Mouse (Mus musculus) stomach, embryonic 16.5 days (tissue): Measurements from ENCODE around the gene Dlgap1. TPM values are rescaled to one million over a fixed set of nuclear protein-coding genes. Genes with fewer than 3 reads are reported as not detected.

Experiments
- ATAC-seq: fragments of 200-750 bp; cut with Nextera tagmentation; 2 replicates; pipeline ENCODE4 v1.8.0; 2017; ENCODE audit warnings: moderate number of reproducible peaks, moderate TSS enrichment; ENCODE audit not compliant: insufficient read depth, low FRiP score
- H3K27ac ChIP-seq: fragments of 300-500 bp; sonication (generic); 2 replicates; pipeline ENCODE4 v1.5.1; 2014; ENCODE audit warnings: low read length
- H3K27me3 ChIP-seq: fragments of 300-500 bp; sonication (generic); 2 replicates; pipeline ENCODE4 v1.6.1; 2014; ENCODE audit warnings: low read length, control low read depth, mixed read lengths; ENCODE audit not compliant: control insufficient read depth, insufficient read depth
- H3K36me3 ChIP-seq: fragments of 300-500 bp; sonication (generic); 2 replicates; pipeline ENCODE4 v1.6.1; 2014; ENCODE audit warnings: low read length; ENCODE audit not compliant: control insufficient read depth, insufficient read depth
- H3K4me1 ChIP-seq: fragments of 300-500 bp; sonication (generic); 2 replicates; pipeline ENCODE4 v1.6.1; 2014; ENCODE audit warnings: low read length, control low read depth, mixed read lengths; ENCODE audit not compliant: control insufficient read depth, insufficient read depth
- H3K4me2 ChIP-seq: fragments of 300-500 bp; sonication (generic); 2 replicates; pipeline ENCODE4 v1.6.1; 2014; ENCODE audit warnings: low read depth, low read length, mixed read lengths
- H3K4me3 ChIP-seq: fragments of 300-500 bp; sonication (generic); replicated peaks from 2 replicates; pipeline ENCODE4 v1.5.1; 2014; ENCODE audit warnings: mild to moderate bottlenecking, low read length
- H3K9ac ChIP-seq: fragments of 300-500 bp; sonication (generic); 2 replicates; pipeline ENCODE4 v1.6.1; 2014; ENCODE audit warnings: low read length
- H3K9me3 ChIP-seq: fragments of 300-500 bp; sonication (generic); replicated peaks from 2 replicates; pipeline ENCODE4 v1.6.1; 2016; ENCODE audit warnings: low read length, control low read depth; ENCODE audit not compliant: control insufficient read depth
- WGBS: fragments of 180-500 bp; shearing (Covaris S2); extraction: QIAGEN DNeasy Blood & Tissue Kit; methylation state at CpG from one replicate; pipeline ENCODE4 v1.1.7; 2014; 5-methylcytosine and 5-hydroxymethylcytosine counted together
- polyA plus RNA-seq: library from polyadenylated mRNA; unstranded; fragments of >200 nt; fragmentation: Nextera tagmentation; extraction: Ambion mirVana; gene quantifications from 2 replicates; pipeline ENCODE4 v1.2.1, GENCODE M21; 2015

The Dlgap1 gene
- polyA plus RNA-seq, 1 experiment from 2014 or later = 3.2 TPM

DNA sequence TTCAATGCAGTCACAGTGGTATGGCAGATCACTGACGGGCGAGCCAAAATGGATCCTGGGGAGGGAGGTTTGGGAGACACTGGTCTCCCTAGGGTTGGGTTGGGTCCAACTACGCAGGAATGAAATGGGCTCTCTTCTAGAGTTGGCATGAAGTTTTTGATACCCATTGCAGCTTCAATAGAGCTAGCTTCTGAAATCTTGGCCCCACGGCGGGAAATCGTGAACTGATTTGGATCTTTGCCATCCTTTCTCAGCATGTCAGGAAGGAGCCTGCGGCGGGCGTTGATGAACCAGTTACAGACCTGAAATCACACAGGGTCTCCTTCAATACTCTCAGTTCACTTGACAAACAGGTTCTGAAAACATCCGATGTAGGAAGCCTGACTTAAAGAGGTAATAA lies 876.1 kb downstream of the Dlgap1 start:
- Histone ChIP-seq H3K4me1 (peaks cover 17% of the 10 kb centered on the region), H3K36me3 (no peaks in the 10 kb centered on the region), H3K9ac (no peak overlapping the region; the same call in 1 of the 2 replicates), H3K27me3 (no peaks in the 10 kb centered on the region), H3K4me2 (peak overlapping the region; percentile 28; the same call in 1 of the 2 replicates), H3K27ac (peak overlapping the region; percentile 80), H3K4me3 (no peak overlapping the region), H3K9me3 (no peaks in the 10 kb centered on the region)
- 58% methylated on average over 10 of the region's 10 CpGs for WGBS
- ATAC-seq = no peak

DNA sequence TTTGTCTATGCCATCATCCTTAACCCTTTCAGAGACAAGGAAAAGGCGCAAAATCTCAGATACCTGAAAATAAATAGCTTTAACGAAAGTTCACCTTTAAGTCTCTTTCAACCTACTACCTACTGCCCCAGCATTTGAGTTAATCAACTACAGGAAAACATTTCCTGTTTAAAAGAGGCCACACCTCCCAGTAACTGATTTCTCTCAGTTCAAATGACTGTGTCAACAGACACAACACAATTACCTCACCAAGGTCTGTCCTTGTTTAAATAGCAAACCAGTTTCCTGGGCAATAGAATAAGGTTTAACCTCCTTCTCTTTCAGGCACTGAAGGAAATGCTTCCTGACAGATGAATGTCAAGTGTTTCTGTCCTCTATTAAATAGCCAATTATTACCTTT lies 876.7 kb downstream of the Dlgap1 start:
- Histone ChIP-seq H3K36me3 (no peaks in the 10 kb centered on the region), H3K4me3 (no peak overlapping the region), H3K27me3 (no peaks in the 10 kb centered on the region), H3K27ac (peak overlapping the region; percentile 90), H3K4me1 (peaks cover 17% of the 10 kb centered on the region), H3K9me3 (no peaks in the 10 kb centered on the region), H3K9ac (no peak overlapping the region), H3K4me2 (peak overlapping the region; percentile 28; the same call in 1 of the 2 replicates)
- 58% methylated on average over 2 of the region's 2 CpGs for WGBS
- ATAC-seq = peak; percentile 26; the same call in 1 of the 2 replicates

DNA sequence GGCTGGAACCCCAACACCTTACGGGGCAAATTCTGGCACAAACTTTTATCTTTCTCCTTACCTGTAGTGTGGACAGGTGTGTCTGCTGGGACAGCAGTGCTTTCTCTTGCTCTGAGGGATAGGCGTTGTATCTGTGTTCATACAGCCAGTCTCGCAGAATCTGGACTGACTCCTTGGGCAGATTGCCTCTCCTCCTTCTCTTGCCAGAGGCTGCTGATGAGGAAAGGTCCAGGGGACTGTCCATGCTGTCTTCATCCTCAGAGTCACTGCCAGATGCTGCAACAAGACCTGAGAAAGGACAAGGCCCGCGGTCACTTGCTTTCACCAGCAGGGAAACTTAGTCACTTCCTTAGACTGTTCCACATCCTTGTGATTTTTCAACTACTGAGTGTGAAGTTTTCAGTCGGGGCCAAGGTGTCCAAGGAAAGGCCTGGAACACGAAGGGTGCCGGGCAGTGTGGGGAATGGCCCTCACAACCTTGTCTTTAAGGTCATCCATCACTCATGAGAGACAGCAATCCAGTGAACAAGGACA lies 877.3 kb downstream of the Dlgap1 start:
- H3K27ac ChIP-seq = peak overlapping the region; percentile 90
- no peaks in the 10 kb centered on the region for H3K36me3 ChIP-seq
- H3K9ac ChIP-seq = peak overlapping the region; percentile 44
- H3K4me3 ChIP-seq = no peak overlapping the region
- no peaks in the 10 kb centered on the region for H3K27me3 ChIP-seq
- no peaks in the 10 kb centered on the region for H3K9me3 ChIP-seq
- peak overlapping the region; percentile 37; the same call in 1 of the 2 replicates for H3K4me2 ChIP-seq
- 50% methylated on average over 8 of the region's 8 CpGs for WGBS
- H3K4me1 ChIP-seq = peaks cover 17% of the 10 kb centered on the region
- no peak for ATAC-seq

DNA sequence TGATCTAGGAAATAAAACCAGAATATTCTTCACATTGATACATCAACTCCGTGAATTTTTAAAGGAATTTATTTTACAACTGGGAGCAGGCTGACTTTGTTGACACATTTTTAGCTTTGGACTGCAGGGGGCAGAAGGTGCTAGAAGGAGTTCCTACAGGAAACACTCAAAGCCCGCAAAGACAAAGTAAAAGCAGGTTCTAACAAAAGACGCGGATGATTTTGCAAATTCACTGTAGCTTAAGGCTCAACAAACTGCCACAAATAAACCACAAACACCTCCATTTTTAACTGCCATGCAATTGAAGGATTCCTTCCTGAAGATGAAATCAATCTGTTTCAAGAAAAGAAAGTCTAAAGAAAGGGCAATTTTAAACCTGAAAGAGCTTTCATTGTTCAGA lies 878.2 kb downstream of the Dlgap1 start:
- no peak for ATAC-seq
- Histone ChIP-seq H3K36me3 (no peaks in the 10 kb centered on the region), H3K9ac (no peak overlapping the region), H3K9me3 (no peaks in the 10 kb centered on the region), H3K27ac (0 out of 2 replicates have a peak overlapping the region, but pooled peaks have one; percentile 34), H3K27me3 (no peaks in the 10 kb centered on the region), H3K4me2 (peak overlapping the region; percentile 37), H3K4me3 (peak overlapping the region; percentile 27), H3K4me1 (peaks cover 17% of the 10 kb centered on the region)
- 2% methylated on average over 4 of the region's 4 CpGs for WGBS

DNA sequence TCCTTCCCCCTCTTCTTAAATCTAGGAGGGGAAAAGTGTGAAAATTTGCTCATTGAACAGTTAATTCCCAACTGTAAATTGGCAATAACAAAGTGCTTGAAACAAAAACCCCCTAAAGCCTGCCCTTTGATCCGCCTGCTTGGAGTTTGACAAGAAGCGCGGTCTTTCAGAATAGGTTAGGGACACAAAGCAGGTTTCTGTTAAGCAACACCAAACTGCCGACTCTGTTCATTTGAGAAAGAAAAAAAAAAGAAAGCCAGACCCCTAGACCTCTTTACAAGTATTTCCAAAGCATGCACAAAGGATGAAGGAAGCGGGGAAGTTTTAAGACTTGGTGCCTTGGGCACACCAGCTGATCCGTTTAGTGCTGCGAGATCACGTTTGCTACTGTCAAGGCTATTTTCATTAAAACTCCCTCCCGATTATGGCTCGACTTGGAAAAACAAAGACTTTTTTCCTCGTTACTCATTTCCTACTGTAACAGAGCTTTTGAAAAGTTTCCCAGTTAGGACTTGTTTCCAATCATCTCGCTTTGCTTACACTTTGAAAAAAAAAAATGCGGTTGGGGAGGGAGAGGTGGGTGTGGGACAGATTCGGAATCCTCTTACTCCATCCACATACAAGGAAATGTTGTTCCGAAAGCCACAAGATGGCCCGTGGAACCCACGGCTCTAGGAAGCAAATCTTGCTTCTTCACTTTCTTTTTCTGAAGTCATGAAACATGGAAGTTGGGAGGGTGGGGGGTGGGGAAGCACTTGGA lies 879.1 kb downstream of the Dlgap1 start:
- peak overlapping the region; percentile 89 for H3K9ac ChIP-seq
- no peaks in the 10 kb centered on the region for H3K9me3 ChIP-seq
- ATAC-seq = no peak
- no peaks in the 10 kb centered on the region for H3K27me3 ChIP-seq
- H3K36me3 ChIP-seq = no peaks in the 10 kb centered on the region
- 2% methylated on average over 17 of the region's 17 CpGs for WGBS
- peak overlapping the region; percentile 96 for H3K4me2 ChIP-seq
- H3K27ac ChIP-seq = peak overlapping the region; percentile 99
- peaks cover 17% of the 10 kb centered on the region for H3K4me1 ChIP-seq
- peak overlapping the region; percentile 64 for H3K4me3 ChIP-seq

DNA sequence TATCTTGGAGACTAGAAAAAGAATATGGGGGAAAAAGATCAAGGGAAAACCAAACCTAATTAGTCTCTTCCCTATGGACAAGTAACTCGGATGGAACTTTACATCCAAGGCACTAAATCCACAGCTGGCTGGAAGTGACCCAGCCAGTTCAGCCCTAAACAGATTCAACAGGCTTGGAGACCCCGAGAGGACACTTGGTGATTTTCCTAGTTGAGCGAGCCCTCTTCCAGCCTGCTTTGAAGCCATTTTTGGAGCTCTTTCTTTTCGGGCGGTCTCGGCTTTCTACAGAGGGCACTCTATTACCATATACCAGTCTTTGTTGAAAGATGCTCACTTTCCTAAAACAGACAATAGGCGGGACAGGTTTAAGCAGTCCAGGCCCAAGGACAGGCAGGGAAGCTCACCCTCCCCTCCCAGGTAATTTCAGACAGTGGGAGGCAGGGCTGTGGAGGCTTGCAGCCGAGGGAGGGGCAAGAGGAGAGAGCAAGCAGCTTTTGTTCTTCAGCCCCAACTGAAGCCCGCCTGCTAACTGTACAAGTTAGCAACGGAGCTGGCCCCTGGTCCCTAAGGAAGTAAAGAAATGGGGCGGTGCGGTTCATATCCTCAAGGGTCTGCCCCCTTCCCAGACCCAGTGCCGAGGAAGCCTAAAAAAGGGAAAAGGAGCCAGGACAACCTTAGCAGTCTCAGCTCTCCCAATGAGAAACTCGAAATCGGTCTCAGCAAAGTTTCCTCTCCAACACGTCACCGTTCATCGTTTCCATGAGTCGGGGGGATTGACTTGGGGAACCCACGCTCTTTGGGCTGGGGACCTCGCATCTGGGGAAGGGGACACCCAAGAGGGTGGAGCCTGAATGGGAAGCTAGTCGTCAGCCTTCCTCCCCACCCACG lies 879.9 kb downstream of the Dlgap1 start:
- Histone ChIP-seq H3K9ac (peak overlapping the region; percentile 89), H3K4me2 (peak overlapping the region; percentile 96), H3K4me1 (peaks cover 17% of the 10 kb centered on the region), H3K36me3 (no peaks in the 10 kb centered on the region), H3K9me3 (no peaks in the 10 kb centered on the region), H3K4me3 (peak overlapping the region; percentile 64), H3K27ac (peak overlapping the region; percentile 99), H3K27me3 (no peaks in the 10 kb centered on the region)
- peak; percentile 39 for ATAC-seq
- WGBS = under 1% methylated on average over 23 of the region's 23 CpGs

DNA sequence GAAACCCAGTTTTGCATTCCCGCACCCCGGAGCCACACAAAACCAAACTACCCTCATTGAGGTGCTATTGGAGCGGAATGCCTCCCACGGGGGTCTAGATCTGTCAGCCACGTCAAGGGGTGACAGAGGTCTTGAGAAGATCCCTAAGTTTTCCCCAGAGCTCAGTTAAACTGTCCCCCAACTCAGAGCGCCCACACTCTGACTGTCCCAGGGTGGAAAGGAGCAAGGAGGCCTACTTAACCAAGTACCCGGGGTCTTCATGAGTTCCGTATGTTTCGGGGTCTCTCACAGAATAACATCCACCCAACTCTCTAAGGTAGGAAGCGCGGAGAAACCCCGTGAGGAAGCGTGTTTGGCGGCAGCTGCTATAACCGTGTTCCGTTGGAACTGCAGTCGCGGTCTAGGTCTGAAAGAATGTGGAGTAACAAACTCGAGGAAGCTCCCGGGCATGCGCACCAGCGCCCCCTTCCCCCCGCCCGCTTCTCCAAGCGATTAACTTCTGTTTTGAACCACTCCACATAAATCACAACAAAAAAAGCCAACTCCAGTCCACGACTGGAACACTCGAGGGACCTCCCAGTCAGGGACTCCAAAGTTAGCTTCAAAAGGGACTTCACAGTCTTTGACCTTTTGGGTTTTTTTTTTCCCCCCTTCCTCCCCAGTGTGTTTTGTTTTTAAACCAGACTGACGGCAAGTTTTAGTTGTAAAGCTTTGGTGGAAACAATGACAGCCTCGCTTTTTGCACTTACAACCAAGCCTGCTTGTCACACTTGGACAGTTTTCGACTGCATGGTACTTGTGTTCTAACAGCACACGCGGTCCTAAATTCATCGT lies 880.7 kb downstream of the Dlgap1 start:
- WGBS = under 1% methylated on average over 33 of the region's 33 CpGs
- Histone ChIP-seq H3K4me2 (peak overlapping the region; percentile 96), H3K4me1 (peaks cover 21% of the 10 kb centered on the region), H3K36me3 (no peaks in the 10 kb centered on the region), H3K4me3 (peak overlapping the region; percentile 64), H3K27me3 (no peaks in the 10 kb centered on the region), H3K27ac (peak overlapping the region; percentile 99), H3K9me3 (no peaks in the 10 kb centered on the region), H3K9ac (peak overlapping the region; percentile 89)
- ATAC-seq = peak; percentile 7; the same call in 1 of the 2 replicates

DNA sequence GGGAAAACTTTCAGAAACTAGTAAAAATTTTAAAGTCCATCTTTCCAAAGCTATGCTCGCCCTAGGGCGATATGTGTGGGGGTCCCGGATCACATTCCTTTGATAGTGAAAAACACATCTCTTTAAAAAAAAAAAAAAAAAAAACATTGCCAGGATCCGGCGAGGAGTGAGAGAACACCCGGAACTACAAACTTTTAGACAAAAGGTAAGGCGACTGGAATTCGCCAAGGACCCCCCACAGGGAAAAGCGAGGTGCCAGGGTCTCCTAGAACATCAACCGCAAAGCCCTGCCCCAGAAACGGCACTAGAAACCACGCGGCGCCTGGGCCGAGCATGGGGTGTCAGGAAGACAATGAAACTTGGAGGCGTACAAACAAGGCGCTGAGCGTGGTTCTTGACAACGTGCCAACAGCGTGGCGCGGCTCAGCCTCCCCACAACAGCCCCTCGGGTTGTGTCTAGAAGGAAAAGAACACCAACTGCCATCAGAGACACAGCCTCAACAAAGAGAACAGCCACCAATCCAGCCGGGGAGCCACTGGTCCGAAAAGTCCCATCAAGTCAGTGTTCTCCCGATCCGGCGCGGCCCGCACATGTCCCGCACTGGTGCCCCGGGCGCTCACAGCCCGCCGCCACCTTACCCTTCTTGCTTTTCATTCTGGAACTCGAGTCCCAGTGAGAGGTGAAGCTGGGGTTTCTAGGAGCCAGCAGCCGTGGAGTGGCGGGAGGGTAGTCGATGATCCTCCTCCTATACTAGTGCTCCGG lies 881.5 kb downstream of the Dlgap1 start:
- Histone ChIP-seq H3K27ac (peak overlapping the region; percentile 99), H3K27me3 (no peaks in the 10 kb centered on the region), H3K4me2 (peak overlapping the region; percentile 96), H3K4me1 (peaks cover 13% of the 10 kb centered on the region), H3K4me3 (peak overlapping the region; percentile 64), H3K36me3 (no peaks in the 10 kb centered on the region), H3K9ac (peak overlapping the region; percentile 89), H3K9me3 (no peaks in the 10 kb centered on the region)
- peak; percentile 2; the same call in 1 of the 2 replicates for ATAC-seq
- under 1% methylated on average over 40 of the region's 40 CpGs for WGBS
